Mouse (Mus musculus) large intestine, adult 2 months (tissue): Measurements from ENCODE around the gene Ptk7. TPM values are rescaled to one million over a fixed set of nuclear protein-coding genes. Genes with fewer than 3 reads are reported as not detected.
"Not testable (repeated sequence)": the region's sequence is repeated elsewhere in the genome, so short reads cannot be mapped to it uniquely, and the experiment has no call there.

Source experiments
- DNase-seq: peaks from one replicate; pipeline ENCODE4 v3.0.0-alpha.2; 2012; ENCODE audit warnings: low read depth, low spot score
- WGBS: fragments of 180-500 bp; shearing (Covaris S2); methylation state at CpG from one replicate; pipeline ENCODE4 v1.1.7; 2018; 5-methylcytosine and 5-hydroxymethylcytosine counted together
- polyA plus RNA-seq: library from polyadenylated mRNA; depleted of rRNA; stranded (reverse); fragments of >200 nt; gene quantifications from 2 replicates; pipeline ENCODE4 v1.2.3, GENCODE M21; 2012

The Ptk7 gene
- polyA plus RNA-seq, 1 experiment: 6.6 TPM

DNA sequence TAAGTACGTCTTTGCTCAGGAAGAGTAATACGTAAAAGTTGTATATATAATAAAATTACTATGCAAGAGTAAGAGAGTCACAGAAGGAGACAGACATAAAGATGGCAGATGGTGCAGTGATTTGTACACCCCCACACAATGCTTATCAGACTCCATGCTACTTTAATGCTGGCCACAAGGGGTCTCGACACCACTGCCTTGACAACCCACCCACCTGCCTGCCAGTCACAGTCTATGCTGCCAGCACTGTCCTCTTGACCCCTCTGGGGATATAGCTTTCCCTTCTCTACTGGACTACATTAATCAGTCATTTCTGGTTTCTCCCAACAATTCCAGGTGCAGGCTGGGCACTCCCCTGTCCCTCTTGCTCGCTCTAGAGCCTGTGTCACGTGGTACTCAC is 50.7 kb downstream of the Ptk7 start:
- DNase-seq: no peak
- 72% methylated on average over 5 of the region's 5 CpGs for WGBS

- 68% methylated on average over 13 of the region's 13 CpGs for WGBS
- DNase-seq: no peak
Measured at GRCm38 (mm10) chr17:46576070-46576469, 53.2 kb downstream of the Ptk7 start.

- DNase-seq: no peak
- 89% methylated on average over 7 of the region's 7 CpGs for WGBS
Measured at GRCm38 (mm10) chr17:46574535-46574934, 54.8 kb downstream of the Ptk7 start.

DNA sequence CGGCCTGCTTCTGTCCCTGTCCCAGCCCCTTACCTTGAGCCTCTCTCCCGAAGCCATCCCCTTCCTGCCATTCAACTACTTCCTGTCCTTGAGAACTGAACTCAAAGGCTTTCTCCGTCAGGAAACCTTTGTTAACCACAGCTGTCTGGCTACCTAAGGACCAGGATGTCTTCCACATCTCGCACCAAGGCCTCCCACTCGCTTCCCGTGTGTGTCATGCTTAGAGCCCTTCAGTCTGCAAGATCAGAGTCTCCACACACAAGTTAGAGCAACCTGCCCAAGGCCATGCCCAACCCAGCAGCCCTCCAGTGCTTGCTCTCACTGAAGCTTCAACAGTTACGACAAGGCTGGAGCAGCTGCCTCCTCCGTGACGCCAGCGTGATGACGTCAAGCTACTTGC is 58.3 kb downstream of the Ptk7 start:
- no peak for DNase-seq
- WGBS: 88% methylated on average over 11 of the region's 11 CpGs

GRCm38 (mm10) chr17:46559146-46559545 is 70.2 kb downstream of the Ptk7 start:
- DNase-seq: no peak
- WGBS: 42% methylated on average over 6 of the region's 6 CpGs

DNA sequence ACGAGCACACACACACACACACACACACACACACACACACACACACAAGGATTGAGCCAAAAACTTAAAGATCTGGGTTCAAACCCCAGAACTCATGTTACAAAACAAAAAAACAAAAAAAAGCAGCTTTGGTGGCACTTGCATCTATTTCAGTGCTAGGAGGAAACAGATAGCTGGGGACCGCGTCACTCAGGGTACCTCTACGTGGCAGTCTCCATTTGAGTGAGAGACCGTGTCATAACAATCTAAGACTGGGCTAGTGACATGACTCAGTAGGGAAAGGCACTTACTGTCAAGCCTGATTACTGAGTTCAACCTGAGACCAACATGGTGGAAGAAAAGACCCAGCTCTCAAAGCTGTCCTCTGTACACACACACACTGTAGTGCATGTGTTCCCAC is 71.2 kb downstream of the Ptk7 start:
- no peak for DNase-seq
- WGBS: 88% methylated on average over 5 of the region's 5 CpGs

GRCm38 (mm10) chr17:46557321-46557720 is 72.0 kb downstream of the Ptk7 start:
- not testable (repeated sequence) for DNase-seq

DNA sequence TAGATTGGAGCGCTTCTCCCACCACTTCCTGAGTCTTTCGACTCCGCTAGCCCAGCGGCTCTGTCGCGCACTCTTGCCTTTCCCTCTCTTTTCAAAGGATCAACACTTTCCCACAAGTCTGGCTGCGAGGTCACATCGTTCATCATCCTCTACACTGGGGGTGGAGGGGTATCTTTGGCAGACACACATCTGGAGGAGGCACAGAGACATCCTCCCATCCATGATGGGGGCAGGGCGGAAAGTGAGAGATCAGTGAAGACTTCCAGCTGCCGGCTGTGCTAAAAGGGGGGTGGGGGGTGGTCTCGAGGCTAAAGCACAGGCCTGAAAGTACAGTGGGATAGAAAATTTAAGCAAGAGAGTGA is 72.7 kb downstream of the Ptk7 start:
- under 1% methylated on average over 11 of the region's 11 CpGs for WGBS
- no peak for DNase-seq

- WGBS: 1% methylated on average over 86 of the region's 87 CpGs
- DNase-seq: peak; percentile 94
Measured at GRCm38 (mm10) chr17:46555673-46556583, 73.4 kb downstream of the Ptk7 start, which contains the start of gene Srf. Gene Srf (minus strand): TSS chr17:46556175.

- WGBS: 1% methylated on average over 75 of the region's 75 CpGs
- no peak for DNase-seq
Measured at GRCm38 (mm10) chr17:46554977-46555672, 74.2 kb downstream of the Ptk7 start.

DNA sequence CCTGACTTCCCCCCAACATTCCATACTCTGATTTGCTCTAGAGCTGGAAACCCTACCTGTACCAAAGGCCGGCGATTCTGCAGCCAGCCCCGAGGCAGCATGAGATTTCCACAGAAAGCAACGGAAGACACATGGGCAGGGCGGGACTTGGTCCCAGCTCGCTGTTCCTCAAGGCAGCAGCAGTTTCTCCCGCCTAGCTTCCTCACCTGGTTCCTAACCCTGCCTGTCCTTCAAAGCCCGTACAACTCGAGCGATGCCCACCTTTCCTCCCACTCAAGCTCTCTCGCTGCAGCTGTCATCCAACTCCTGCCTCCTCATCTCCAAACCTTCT is 74.7 kb downstream of the Ptk7 start:
- DNase-seq: no peak
- under 1% methylated on average over 11 of the region's 11 CpGs for WGBS

- DNase-seq: no peak
- WGBS: 62% methylated on average over 3 of the region's 3 CpGs
Measured at GRCm38 (mm10) chr17:46553926-46554325, 75.4 kb downstream of the Ptk7 start.

DNA sequence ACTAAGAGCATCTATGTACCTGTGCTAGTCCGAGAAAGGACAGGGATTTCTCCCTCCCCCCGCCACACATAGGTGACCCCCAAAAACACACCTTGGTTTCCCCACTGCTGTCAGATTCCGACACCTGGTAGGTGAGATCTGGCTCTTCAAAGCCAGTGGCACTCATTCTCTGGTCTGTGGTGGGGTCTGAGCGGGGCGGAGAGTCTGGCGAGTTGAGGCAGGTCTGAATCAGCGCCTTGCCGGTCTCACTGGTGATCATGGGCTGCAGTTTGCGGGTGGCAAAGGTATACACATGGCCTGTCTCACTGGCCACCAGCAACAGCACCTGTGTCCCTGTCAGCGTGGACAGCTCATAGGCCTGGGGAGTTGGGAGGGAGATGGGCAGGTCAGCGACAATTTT is 75.8 kb downstream of the Ptk7 start:
- no peak for DNase-seq
- WGBS: 56% methylated on average over 11 of the region's 11 CpGs

DNA sequence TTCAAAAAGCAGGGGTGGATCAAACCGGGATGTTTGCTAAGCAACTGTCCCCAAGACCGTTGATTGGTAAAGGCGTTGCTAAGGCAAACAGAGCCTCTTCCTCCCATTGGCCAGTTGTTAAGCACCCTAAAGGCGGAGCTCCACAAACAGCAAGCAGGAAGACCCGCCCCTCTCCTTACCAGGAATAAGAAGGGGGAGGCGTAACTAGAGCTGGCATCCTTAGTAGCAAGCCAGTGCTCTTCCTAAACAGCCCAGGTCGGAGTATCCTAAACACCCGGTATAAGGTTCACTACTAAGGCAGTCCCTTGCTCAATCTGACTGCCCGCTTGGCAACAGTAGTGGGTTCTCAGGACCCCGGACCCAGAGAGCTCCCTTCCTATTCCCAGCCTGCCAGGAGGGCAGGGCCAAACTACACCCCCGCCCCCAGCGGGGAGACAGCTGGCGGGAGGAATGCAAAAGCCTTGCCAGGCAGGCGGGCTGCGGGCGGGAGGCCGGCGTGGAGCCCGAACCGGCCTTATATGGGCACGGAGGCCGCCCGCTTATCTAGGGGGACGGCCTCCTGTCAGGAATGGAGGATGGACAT is 76.4 kb downstream of the Ptk7 start:
- WGBS: 5% methylated on average over 24 of the region's 24 CpGs
- peak; percentile 94 for DNase-seq

DNA sequence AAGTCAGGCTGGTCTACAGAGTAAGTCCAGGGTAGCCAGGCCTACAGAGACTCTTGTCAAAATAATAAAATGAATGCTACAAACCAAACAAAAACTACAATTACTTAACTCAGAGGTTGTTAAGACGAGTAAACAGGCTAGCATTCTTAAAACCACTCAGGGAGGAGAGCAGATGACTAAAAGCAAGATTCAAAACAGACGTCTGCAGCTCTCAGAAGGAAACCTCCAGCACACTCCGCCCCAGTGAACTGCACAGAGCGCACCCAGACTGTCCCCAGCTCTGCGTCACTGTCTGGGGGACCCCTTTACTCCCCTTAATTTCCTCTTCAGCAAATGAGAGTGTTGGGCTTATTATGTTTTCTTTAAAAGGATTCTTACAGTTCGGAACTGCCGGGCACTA is 77.2 kb downstream of the Ptk7 start:
- no peak for DNase-seq
- 76% methylated on average over 7 of the region's 7 CpGs for WGBS

GRCm38 (mm10) chr17:46551369-46551768 is 77.9 kb downstream of the Ptk7 start:
- WGBS: 85% methylated on average over 6 of the region's 6 CpGs
- DNase-seq: no peak

DNA sequence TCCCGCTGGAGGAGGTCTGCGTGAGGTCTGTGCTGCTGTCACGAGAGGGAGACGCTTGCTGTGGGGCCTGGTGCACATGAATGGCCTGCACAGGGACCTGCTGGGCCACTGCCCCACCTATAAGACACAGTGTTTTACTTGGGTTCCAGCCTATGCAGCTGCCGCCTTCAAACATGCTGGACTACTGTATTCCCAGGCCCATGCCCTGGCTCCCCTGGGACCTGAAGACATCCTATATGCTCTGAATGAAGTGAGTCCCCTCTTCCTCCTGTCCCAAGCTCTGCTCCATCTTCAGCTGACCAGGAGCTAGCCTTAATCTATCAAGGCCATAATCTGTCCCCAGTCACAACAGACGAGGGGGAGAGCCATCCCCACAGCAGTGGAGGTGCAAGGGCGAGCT is 78.4 kb downstream of the Ptk7 start:
- no peak for DNase-seq
- WGBS: 89% methylated on average over 7 of the region's 7 CpGs

DNA sequence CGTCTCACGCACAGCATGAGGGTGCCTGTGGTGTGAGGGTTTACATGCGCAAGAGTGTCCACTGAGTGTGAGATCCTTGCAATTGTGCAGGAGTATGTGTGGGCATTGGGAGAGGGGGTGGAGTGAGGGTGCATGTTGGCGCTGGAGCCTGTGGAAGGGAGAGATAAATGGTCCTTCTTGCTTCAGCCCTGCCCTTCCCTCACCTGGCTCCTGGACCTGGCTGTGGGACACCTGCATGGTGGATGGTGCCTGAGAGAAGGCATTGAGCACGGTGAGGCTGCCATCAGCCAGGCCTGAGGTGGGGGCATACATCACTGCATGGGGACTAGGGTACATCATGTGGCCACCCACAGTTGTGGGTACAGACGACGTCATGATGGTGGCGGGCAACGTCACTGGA is 79.7 kb downstream of the Ptk7 start:
- DNase-seq: no peak
- 93% methylated on average over 9 of the region's 9 CpGs for WGBS

- WGBS: 27% methylated on average over 8 of the region's 8 CpGs
- DNase-seq: no peak
Measured at GRCm38 (mm10) chr17:46549193-46549592, 80.1 kb downstream of the Ptk7 start.

DNA sequence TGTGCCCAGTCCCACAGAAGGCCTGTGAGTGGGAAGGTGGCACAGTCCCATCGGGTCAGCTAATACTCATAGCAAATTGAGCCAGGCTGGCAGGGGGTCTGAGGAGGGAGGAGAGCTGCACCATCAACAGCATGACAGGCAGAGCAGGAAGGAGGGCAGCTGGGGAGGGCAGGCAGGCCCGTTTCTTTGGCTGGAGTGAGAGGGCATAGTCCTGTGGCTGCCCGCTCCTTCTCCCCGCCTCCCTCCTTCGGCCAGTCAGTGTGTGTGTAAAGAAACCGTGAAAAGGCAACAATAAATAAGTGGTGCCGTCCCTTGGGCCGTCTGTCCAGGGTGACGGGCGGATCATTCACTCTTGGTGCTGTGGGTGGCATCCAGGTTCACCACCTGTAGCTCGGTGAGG is 80.6 kb downstream of the Ptk7 start:
- 72% methylated on average over 11 of the region's 11 CpGs for WGBS
- DNase-seq: no peak

DNA sequence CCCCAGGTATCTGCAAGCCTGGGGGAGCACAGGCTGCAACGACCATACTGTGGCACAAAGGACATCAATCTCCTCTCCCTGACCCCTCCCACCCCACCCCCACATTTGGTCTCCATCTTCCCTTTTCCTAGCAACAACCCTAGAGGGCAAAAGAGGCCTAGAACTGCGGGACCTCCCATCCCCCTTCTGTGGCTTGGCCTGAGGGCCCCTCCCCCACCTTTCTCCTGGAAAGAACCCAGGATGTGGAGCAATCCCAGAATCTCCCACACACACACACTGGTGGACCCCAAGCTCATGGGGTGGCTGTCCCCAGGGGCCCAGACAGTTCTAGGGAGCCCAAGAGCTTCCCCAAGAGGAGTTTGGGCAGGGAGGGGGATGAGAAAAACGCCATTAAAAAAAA is 81.4 kb downstream of the Ptk7 start:
- 74% methylated on average over 3 of the region's 3 CpGs for WGBS
- no peak for DNase-seq
